Mouse (Mus musculus) adrenal gland, postnatal 25 days (tissue): ENCODE measurements around the gene Akap14. TPM values are rescaled to one million over a fixed set of nuclear protein-coding genes. Genes with fewer than 3 reads are reported as not detected.

Experiments used
- DNase-seq: peaks from one replicate; pipeline ENCODE4 v3.0.0; 2021; ENCODE audit warnings: mixed read lengths
- total RNA-seq: library from RNA; stranded (reverse); gene quantifications from 2 replicates; pipeline ENCODE4 v1.2.3, GENCODE M21; 2021

Gene Akap14
- total RNA-seq, 1 experiment from 2014 or later, result not detected

- DNase-seq, result no peak
Observed at GRCm38 (mm10) chrX:37103826-37104225, 64.8 kb downstream of the Akap14 start.

Other genes starting within 250 kb of the Akap14 start
- 15.7 and 23.0 TPM in 2 replicates for gene Sept6, start 177.0 kb downstream of the Akap14 start, total RNA-seq
- not detected in 2 replicates for gene Sowahd, start 120.0 kb downstream of the Akap14 start, total RNA-seq
- 532 and 613 TPM in 2 replicates for gene Rpl39, start 83.4 kb downstream of the Akap14 start, total RNA-seq
- 18.1 and 21.2 TPM in 2 replicates for gene Upf3b, start 58.5 kb downstream of the Akap14 start, total RNA-seq
- 17.5 and 19.4 TPM in 2 replicates for gene Nkap, start 42.0 kb downstream of the Akap14 start, total RNA-seq
- gene Ndufa1, start 22.3 kb upstream of the Akap14 start, total RNA-seq, result 378 and 382 TPM in 2 replicates
- gene Rnf113a1, start 22.4 kb upstream of the Akap14 start, total RNA-seq, result 4.9 and 5.2 TPM in 2 replicates
- gene Gm9, start 42.2 kb upstream of the Akap14 start, total RNA-seq, result not detected in 2 replicates
- gene Rhox1, start 53.4 kb upstream of the Akap14 start, total RNA-seq, result not detected in 2 replicates
- gene Rhox2a, start 76.1 kb upstream of the Akap14 start, total RNA-seq, result not detected in 2 replicates
- gene Rhox3a, start 81.1 kb upstream of the Akap14 start, total RNA-seq, result not detected in 2 replicates
- not detected in 2 replicates for gene Rhox4a, start 96.5 kb upstream of the Akap14 start, total RNA-seq
- not detected in 2 replicates for gene Rhox3a2, start 211.2 kb upstream of the Akap14 start, total RNA-seq
- not detected in 2 replicates for gene Rhox4a2, start 222.0 kb upstream of the Akap14 start, total RNA-seq
- not detected in 2 replicates for gene Rhox2b, start 243.2 kb upstream of the Akap14 start, total RNA-seq